Mouse (Mus musculus) liver, embryonic 16.5 days (tissue): Measurements from ENCODE around the gene Gm4969. TPM values are rescaled to one million over a fixed set of nuclear protein-coding genes. Genes with fewer than 3 reads are reported as not detected.

Experiments
- ATAC-seq: fragments of 200-750 bp; cut with Nextera tagmentation; 2 replicates; pipeline ENCODE4 v1.8.0; 2017; ENCODE audit warnings: low read depth, mild to moderate bottlenecking, moderate number of reproducible peaks, moderate library complexity
- H3K27ac ChIP-seq: fragments of 300-500 bp; sonication (generic); 2 replicates; pipeline ENCODE4 v1.5.1; 2014; ENCODE audit warnings: mild to moderate bottlenecking, low read length
- H3K27me3 ChIP-seq: fragments of 300-500 bp; sonication (generic); 2 replicates; pipeline ENCODE4 v1.6.1; 2014; ENCODE audit warnings: low read depth, low read length, mixed read lengths; ENCODE audit not compliant: control insufficient read depth, insufficient read depth
- H3K36me3 ChIP-seq: fragments of 300-500 bp; sonication (generic); 2 replicates; pipeline ENCODE4 v1.6.1; 2014; ENCODE audit warnings: mild to moderate bottlenecking; ENCODE audit not compliant: control insufficient read depth, insufficient read depth
- H3K4me1 ChIP-seq: fragments of 300-500 bp; sonication (generic); 2 replicates; pipeline ENCODE4 v1.6.1; 2014; ENCODE audit warnings: low read depth, low read length, mixed read lengths; ENCODE audit not compliant: control insufficient read depth
- H3K4me2 ChIP-seq: fragments of 300-500 bp; sonication (generic); 2 replicates; pipeline ENCODE4 v1.6.1; 2014; ENCODE audit warnings: low read depth, low read length, mixed read lengths
- H3K4me3 ChIP-seq: fragments of 300-500 bp; sonication (generic); 2 replicates; pipeline ENCODE4 v1.5.1; 2014; ENCODE audit warnings: low read depth, mild to moderate bottlenecking, low read length
- H3K9ac ChIP-seq: fragments of 300-500 bp; sonication (generic); 2 replicates; pipeline ENCODE4 v1.6.1; 2014; ENCODE audit warnings: low read depth, low read length
- H3K9me3 ChIP-seq: fragments of 300-500 bp; sonication (generic); replicated peaks from 2 replicates; pipeline ENCODE4 v1.6.1; 2016; ENCODE audit warnings: low read length; ENCODE audit not compliant: control insufficient read depth
- WGBS: fragments of 180-500 bp; shearing (Covaris S2); extraction: QIAGEN DNeasy Blood & Tissue Kit; methylation state at CpG from one replicate; pipeline ENCODE4 v1.1.7; 2014; ENCODE audit not compliant: insufficient replicate concordance; 5-methylcytosine and 5-hydroxymethylcytosine counted together
- polyA plus RNA-seq: library from polyadenylated mRNA; unstranded; fragments of >200 nt; fragmentation: Nextera tagmentation; extraction: Ambion mirVana; gene quantifications from 2 replicates; pipeline ENCODE4 v1.2.1, GENCODE M21; 2015

The Gm4969 gene
- polyA plus RNA-seq, 1 experiment from 2014 or later: 0.11 TPM

DNA sequence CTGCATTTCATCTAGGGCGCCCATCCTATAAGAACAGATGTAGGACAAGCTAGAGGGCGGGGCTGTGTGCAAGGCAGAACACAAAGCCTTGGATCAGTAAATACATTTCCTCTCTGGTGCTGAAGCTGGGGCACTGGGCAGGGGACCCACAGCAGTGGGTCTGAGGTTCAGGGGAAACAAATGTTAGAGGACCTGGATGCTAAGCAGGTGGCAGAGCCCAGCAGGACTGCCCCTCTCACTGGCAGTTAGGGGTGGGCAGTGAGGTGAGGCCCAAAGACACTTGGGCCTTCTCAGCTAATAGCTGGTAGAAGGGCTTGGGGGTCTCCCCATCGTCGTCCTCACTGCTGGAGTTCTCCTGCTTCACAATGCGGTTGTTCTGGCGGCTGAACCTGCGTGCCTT lies 19.4 kb downstream of the Gm4969 start:
- Histone ChIP-seq H3K4me3 (no peak overlapping the region), H3K4me1 (peaks cover 31% of the 10 kb centered on the region), H3K27me3 (peaks cover 31% of the 10 kb centered on the region), H3K36me3 (no peaks in the 10 kb centered on the region), H3K27ac (no peak overlapping the region), H3K9me3 (no peaks in the 10 kb centered on the region), H3K4me2 (no peak overlapping the region), H3K9ac (no peak overlapping the region)
- ATAC-seq: no peak
- WGBS: 53% methylated on average over 7 of the region's 7 CpGs

GRCm38 (mm10) chr7:19097863-19098262 lies 20.3 kb downstream of the Gm4969 start:
- no peak overlapping the region for H3K4me3 ChIP-seq
- H3K27ac ChIP-seq: no peak overlapping the region
- no peak overlapping the region for H3K9ac ChIP-seq
- no peaks in the 10 kb centered on the region for H3K36me3 ChIP-seq
- peaks cover 35% of the 10 kb centered on the region for H3K4me1 ChIP-seq
- H3K9me3 ChIP-seq: no peaks in the 10 kb centered on the region
- peaks cover 34% of the 10 kb centered on the region for H3K27me3 ChIP-seq
- no peak overlapping the region for H3K4me2 ChIP-seq
- ATAC-seq: no peak

- WGBS: 23% methylated on average over 2 of the region's 2 CpGs
- no peak overlapping the region for H3K4me2 ChIP-seq
- H3K4me1 ChIP-seq: peaks cover 42% of the 10 kb centered on the region
- no peaks in the 10 kb centered on the region for H3K36me3 ChIP-seq
- no peak overlapping the region for H3K27ac ChIP-seq
- H3K9me3 ChIP-seq: no peaks in the 10 kb centered on the region
- H3K27me3 ChIP-seq: peaks cover 40% of the 10 kb centered on the region
- no peak overlapping the region for H3K9ac ChIP-seq
- ATAC-seq: no peak
- no peak overlapping the region for H3K4me3 ChIP-seq
Observed at GRCm38 (mm10) chr7:19097217-19097616, 21.0 kb downstream of the Gm4969 start.

- no peak for ATAC-seq
- Histone ChIP-seq H3K27ac (no peak overlapping the region), H3K4me1 (peaks cover 43% of the 10 kb centered on the region), H3K4me2 (peak overlapping the region; percentile 94), H3K9ac (no peak overlapping the region), H3K4me3 (no peak overlapping the region), H3K27me3 (peaks cover 47% of the 10 kb centered on the region), H3K9me3 (no peaks in the 10 kb centered on the region), H3K36me3 (no peaks in the 10 kb centered on the region)
- 55% methylated on average over 5 of the region's 5 CpGs for WGBS
Observed at GRCm38 (mm10) chr7:19096421-19096976, 21.7 kb downstream of the Gm4969 start.

GRCm38 (mm10) chr7:19095751-19096110 lies 22.4 kb downstream of the Gm4969 start:
- ATAC-seq: no peak
- WGBS: 1% methylated on average over 18 of the region's 19 CpGs
- Histone ChIP-seq H3K4me3 (peak overlapping the region; percentile 67), H3K4me2 (peak overlapping the region; percentile 94), H3K9me3 (no peaks in the 10 kb centered on the region), H3K27ac (no peak overlapping the region), H3K27me3 (peaks cover 55% of the 10 kb centered on the region), H3K9ac (peak overlapping the region; percentile 21; the same call in 1 of the 2 replicates), H3K4me1 (peaks cover 43% of the 10 kb centered on the region), H3K36me3 (no peaks in the 10 kb centered on the region)

DNA sequence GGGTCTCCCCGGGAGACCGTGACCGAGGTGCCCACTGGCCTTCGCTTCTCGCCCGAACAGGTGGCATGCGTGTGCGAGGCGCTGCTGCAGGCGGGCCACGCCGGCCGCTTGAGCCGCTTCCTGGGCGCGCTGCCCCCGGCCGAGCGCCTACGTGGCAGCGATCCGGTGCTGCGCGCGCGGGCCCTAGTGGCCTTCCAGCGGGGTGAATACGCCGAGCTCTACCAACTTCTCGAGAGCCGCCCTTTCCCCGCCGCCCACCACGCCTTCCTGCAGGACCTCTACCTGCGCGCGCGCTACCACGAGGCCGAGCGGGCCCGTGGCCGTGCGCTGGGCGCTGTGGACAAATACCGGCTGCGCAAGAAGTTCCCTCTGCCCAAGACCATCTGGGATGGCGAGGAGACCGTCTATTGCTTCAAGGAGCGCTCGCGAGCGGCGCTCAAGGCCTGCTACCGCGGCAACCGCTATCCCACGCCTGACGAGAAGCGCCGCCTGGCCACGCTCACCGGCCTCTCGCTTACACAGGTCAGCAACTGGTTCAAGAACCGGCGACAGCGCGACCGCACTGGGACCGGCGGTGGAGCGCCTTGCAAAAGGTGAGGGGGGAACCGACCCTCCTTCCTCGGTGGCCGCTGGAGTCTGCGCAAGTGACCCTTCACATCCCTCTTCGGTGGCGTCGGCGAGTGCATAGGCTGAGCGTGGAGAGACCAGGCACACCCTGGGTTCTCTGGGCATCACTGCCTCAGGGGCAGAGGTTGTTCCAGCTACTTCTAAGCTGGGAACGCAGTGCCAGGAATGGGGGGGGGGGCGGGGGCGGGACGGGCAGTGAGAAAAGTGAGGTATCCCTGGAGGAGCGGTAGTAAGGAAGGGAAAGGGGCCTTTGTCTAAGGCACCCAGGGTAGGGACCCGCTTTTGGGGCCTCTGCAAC lies 23.1 kb downstream of the Gm4969 start:
- no peaks in the 10 kb centered on the region for H3K36me3 ChIP-seq
- under 1% methylated on average over 85 of the region's 87 CpGs for WGBS
- peak overlapping the region; percentile 87 for H3K27ac ChIP-seq
- peak overlapping the region; percentile 67 for H3K4me3 ChIP-seq
- ATAC-seq: no peak
- H3K27me3 ChIP-seq: peaks cover 59% of the 10 kb centered on the region
- H3K4me2 ChIP-seq: peak overlapping the region; percentile 94
- peaks cover 43% of the 10 kb centered on the region for H3K4me1 ChIP-seq
- no peaks in the 10 kb centered on the region for H3K9me3 ChIP-seq
- H3K9ac ChIP-seq: peak overlapping the region; percentile 68

DNA sequence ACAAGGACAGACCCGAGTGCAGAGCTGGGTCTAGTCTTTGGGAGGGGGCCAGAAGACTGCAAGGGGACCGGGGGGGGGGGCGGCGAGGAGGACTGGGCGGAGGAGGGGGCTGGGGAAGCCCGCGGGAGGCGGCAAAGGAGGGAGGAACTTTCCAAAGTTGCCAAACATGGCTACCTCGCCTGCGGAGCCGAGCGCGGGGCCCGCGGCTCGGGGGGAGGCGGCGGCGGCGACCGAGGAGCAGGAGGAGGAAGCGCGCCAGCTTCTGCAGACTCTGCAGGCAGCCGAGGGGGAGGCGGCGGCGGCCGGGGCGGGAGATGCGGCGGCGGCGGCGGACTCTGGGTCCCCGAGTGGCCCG lies 23.7 kb downstream of the Gm4969 start, which contains the start of gene Six5:
Gene Six5 (plus strand): TSS at position 124 of the 355 bp plus-strand sequence.
- Histone ChIP-seq H3K4me1 (peaks cover 43% of the 10 kb centered on the region), H3K9me3 (no peaks in the 10 kb centered on the region), H3K9ac (peak within 1 kb of the TSS; percentile 68), H3K36me3 (no peaks in the 10 kb centered on the region), H3K27ac (peak within 1 kb of the TSS; percentile 87), H3K4me3 (peak within 1 kb of the TSS; percentile 67), H3K27me3 (peaks cover 59% of the 10 kb centered on the region), H3K4me2 (peak within 1 kb of the TSS; percentile 94)
- WGBS: 0% methylated on average over 11 of the region's 36 CpGs
- ATAC-seq: no peak

- Histone ChIP-seq H3K36me3 (no peaks in the 10 kb centered on the region), H3K4me3 (peak overlapping the region; percentile 67), H3K9ac (peak overlapping the region; percentile 68), H3K27me3 (peaks cover 59% of the 10 kb centered on the region), H3K4me2 (peak overlapping the region; percentile 94), H3K4me1 (peaks cover 43% of the 10 kb centered on the region), H3K9me3 (no peaks in the 10 kb centered on the region), H3K27ac (peak overlapping the region; percentile 87)
- WGBS: under 1% methylated on average over 45 of the region's 45 CpGs
- peak; percentile 84 for ATAC-seq
Observed at GRCm38 (mm10) chr7:19093537-19094385, 24.4 kb downstream of the Gm4969 start.
